Mouse (Mus musculus) heart, embryonic 10.5 days (tissue): ENCODE results near the gene Sfxn5. TPM values are rescaled to one million over a fixed set of nuclear protein-coding genes. Genes with fewer than 3 reads are reported as not detected.

ENCODE experiments used
- DNase-seq: peaks from one replicate; pipeline ENCODE4 v3.0.0-alpha.2; 2017; ENCODE audit warnings: low spot score
- H3K27ac ChIP-seq: fragments of 300-500 bp; sonication (generic); 2 replicates; pipeline ENCODE4 v1.5.1; 2016; ENCODE audit warnings: mild to moderate bottlenecking
- H3K27me3 ChIP-seq: fragments of 300-500 bp; sonication (generic); 2 replicates; pipeline ENCODE4 v1.6.1; 2016; ENCODE audit warnings: mild to moderate bottlenecking; ENCODE audit not compliant: poor library complexity, insufficient read depth, severe bottlenecking
- H3K36me3 ChIP-seq: fragments of 300-500 bp; sonication (generic); 2 replicates; pipeline ENCODE4 v1.6.1; 2016; ENCODE audit warnings: mild to moderate bottlenecking, moderate library complexity
- H3K4me1 ChIP-seq: fragments of 300-500 bp; sonication (generic); 2 replicates; pipeline ENCODE4 v1.6.1; 2016; ENCODE audit warnings: mild to moderate bottlenecking
- H3K4me3 ChIP-seq: fragments of 300-500 bp; sonication (generic); 2 replicates; pipeline ENCODE4 v1.5.1; 2016; ENCODE audit warnings: mild to moderate bottlenecking, moderate library complexity
- H3K9me3 ChIP-seq: fragments of 300-500 bp; sonication (generic); 2 replicates; pipeline ENCODE4 v1.6.1; 2016; ENCODE audit warnings: mild to moderate bottlenecking, moderate library complexity
- WGBS: fragments of 180-500 bp; shearing (Covaris S2); methylation state at CpG from one replicate; pipeline ENCODE4 v1.1.7; 2016; 5-methylcytosine and 5-hydroxymethylcytosine counted together
- polyA plus RNA-seq: library from polyadenylated mRNA; unstranded; fragments of >200 nt; fragmentation: Nextera tagmentation; extraction: Ambion mirVana; gene quantifications from 2 replicates; pipeline ENCODE4 v1.2.1, GENCODE M21; 2016

Gene Sfxn5
- polyA plus RNA-seq, 1 experiment from 2014 or later: 5.8 TPM

GRCm38 (mm10) chr6:85340184-85340583, 7.0 kb upstream of the Sfxn5 start:
- no peaks in the 10 kb centered on the region for H3K4me1 ChIP-seq
- H3K27me3 ChIP-seq: peaks cover 92% of the 10 kb centered on the region
- no peak overlapping the region for H3K27ac ChIP-seq
- no peak overlapping the region for H3K4me3 ChIP-seq
- H3K36me3 ChIP-seq: peaks cover 27% of the 10 kb centered on the region
- no peaks in the 10 kb centered on the region for H3K9me3 ChIP-seq
- 66% methylated on average over 12 of the region's 12 CpGs for WGBS
- no peak for DNase-seq

GRCm38 (mm10) chr6:85339273-85339901, 6.2 kb upstream of the Sfxn5 start:
- peaks cover 27% of the 10 kb centered on the region for H3K36me3 ChIP-seq
- DNase-seq: no peak
- peaks cover 92% of the 10 kb centered on the region for H3K27me3 ChIP-seq
- no peak overlapping the region for H3K4me3 ChIP-seq
- H3K4me1 ChIP-seq: no peaks in the 10 kb centered on the region
- no peaks in the 10 kb centered on the region for H3K9me3 ChIP-seq
- 63% methylated on average over 1 of the region's 1 CpGs for WGBS
- H3K27ac ChIP-seq: no peak overlapping the region

GRCm38 (mm10) chr6:85336944-85337343, 3.7 kb upstream of the Sfxn5 start:
- DNase-seq: no peak
- Histone ChIP-seq H3K4me1 (peaks cover 9% of the 10 kb centered on the region; the same call in 1 of the 2 replicates), H3K27ac (no peak overlapping the region), H3K4me3 (no peak overlapping the region), H3K27me3 (peaks cover 69% of the 10 kb centered on the region), H3K9me3 (no peaks in the 10 kb centered on the region), H3K36me3 (peaks cover 23% of the 10 kb centered on the region)
- WGBS: 79% methylated on average over 9 of the region's 9 CpGs

- 71% methylated on average over 3 of the region's 3 CpGs for WGBS
- Histone ChIP-seq H3K36me3 (peaks cover 12% of the 10 kb centered on the region), H3K9me3 (no peaks in the 10 kb centered on the region), H3K4me1 (peaks cover 9% of the 10 kb centered on the region), H3K4me3 (no peak overlapping the region), H3K27ac (no peak overlapping the region), H3K27me3 (peaks cover 66% of the 10 kb centered on the region)
- no peak for DNase-seq
Measured at GRCm38 (mm10) chr6:85335352-85335751, 2.1 kb upstream of the Sfxn5 start.

- 71% methylated on average over 5 of the region's 5 CpGs for WGBS
- Histone ChIP-seq H3K4me3 (no peak overlapping the region), H3K9me3 (no peaks in the 10 kb centered on the region), H3K27ac (no peak overlapping the region), H3K4me1 (peaks cover 9% of the 10 kb centered on the region), H3K27me3 (peaks cover 61% of the 10 kb centered on the region), H3K36me3 (peaks cover 10% of the 10 kb centered on the region)
- DNase-seq: no peak
Measured at GRCm38 (mm10) chr6:85334851-85335250, 1.6 kb upstream of the Sfxn5 start.

- Histone ChIP-seq H3K4me3 (no peak overlapping the region; the same call in 1 of the 2 replicates), H3K4me1 (peaks cover 9% of the 10 kb centered on the region), H3K27ac (no peak overlapping the region), H3K27me3 (peaks cover 60% of the 10 kb centered on the region), H3K9me3 (no peaks in the 10 kb centered on the region), H3K36me3 (peaks cover 10% of the 10 kb centered on the region)
- no peak for DNase-seq
Measured at GRCm38 (mm10) chr6:85334251-85334650, 1.0 kb upstream of the Sfxn5 start.

GRCm38 (mm10) chr6:85333732-85334131, 510 bp upstream of the Sfxn5 start:
- Histone ChIP-seq H3K4me1 (peaks cover 9% of the 10 kb centered on the region), H3K27ac (peak overlapping the region; percentile 92), H3K36me3 (peaks cover 10% of the 10 kb centered on the region), H3K27me3 (peaks cover 58% of the 10 kb centered on the region), H3K4me3 (peak overlapping the region; percentile 74), H3K9me3 (no peaks in the 10 kb centered on the region)
- 4% methylated on average over 13 of the region's 13 CpGs for WGBS
- no peak for DNase-seq

- no peak for DNase-seq
- Histone ChIP-seq H3K27me3 (peaks cover 45% of the 10 kb centered on the region), H3K4me3 (peak overlapping the region; percentile 74), H3K27ac (peak overlapping the region; percentile 92), H3K36me3 (peaks cover 10% of the 10 kb centered on the region), H3K9me3 (no peaks in the 10 kb centered on the region), H3K4me1 (peaks cover 9% of the 10 kb centered on the region)
- under 1% methylated on average over 41 of the region's 41 CpGs for WGBS
Measured at GRCm38 (mm10) chr6:85332351-85332999, 747 bp downstream of the Sfxn5 start.

GRCm38 (mm10) chr6:85331736-85332135, 1.5 kb downstream of the Sfxn5 start:
- H3K27ac ChIP-seq: no peak overlapping the region
- WGBS: 8% methylated on average over 8 of the region's 8 CpGs
- H3K4me1 ChIP-seq: peaks cover 9% of the 10 kb centered on the region
- peaks cover 3% of the 10 kb centered on the region for H3K36me3 ChIP-seq
- peaks cover 38% of the 10 kb centered on the region for H3K27me3 ChIP-seq
- no peak for DNase-seq
- no peaks in the 10 kb centered on the region for H3K9me3 ChIP-seq
- H3K4me3 ChIP-seq: peak overlapping the region; percentile 74

- 31% methylated on average over 6 of the region's 6 CpGs for WGBS
Measured at GRCm38 (mm10) chr6:85331221-85331735, 1.9 kb downstream of the Sfxn5 start.

GRCm38 (mm10) chr6:85329666-85330185, 3.5 kb downstream of the Sfxn5 start:
- no peaks in the 10 kb centered on the region for H3K9me3 ChIP-seq
- H3K27ac ChIP-seq: no peak overlapping the region
- peaks cover 9% of the 10 kb centered on the region for H3K4me1 ChIP-seq
- WGBS: 86% methylated on average over 4 of the region's 4 CpGs
- H3K27me3 ChIP-seq: peaks cover 18% of the 10 kb centered on the region
- no peak for DNase-seq
- no peaks in the 10 kb centered on the region for H3K36me3 ChIP-seq
- H3K4me3 ChIP-seq: no peak overlapping the region

More at GRCm38 (mm10) chr6:85331221-85331735, 1.9 kb downstream of the Sfxn5 start:
- no peaks in the 10 kb centered on the region; the same call in 1 of the 2 replicates for H3K36me3 ChIP-seq
- peaks cover 9% of the 10 kb centered on the region for H3K4me1 ChIP-seq
- no peaks in the 10 kb centered on the region for H3K9me3 ChIP-seq
- H3K27ac ChIP-seq: no peak overlapping the region
- H3K4me3 ChIP-seq: no peak overlapping the region
- DNase-seq: no peak
- peaks cover 33% of the 10 kb centered on the region for H3K27me3 ChIP-seq

GRCm38 (mm10) chr6:85326564-85326963, 6.7 kb downstream of the Sfxn5 start:
- H3K27me3 ChIP-seq: peaks cover 10% of the 10 kb centered on the region
- 83% methylated on average over 4 of the region's 4 CpGs for WGBS
- no peak for DNase-seq
- H3K4me3 ChIP-seq: no peak overlapping the region
- no peaks in the 10 kb centered on the region for H3K9me3 ChIP-seq
- no peaks in the 10 kb centered on the region; the same call in 1 of the 2 replicates for H3K4me1 ChIP-seq
- H3K27ac ChIP-seq: no peak overlapping the region
- no peaks in the 10 kb centered on the region for H3K36me3 ChIP-seq

- no peak overlapping the region for H3K27ac ChIP-seq
- no peaks in the 10 kb centered on the region for H3K9me3 ChIP-seq
- 54% methylated on average over 2 of the region's 2 CpGs for WGBS
- H3K4me1 ChIP-seq: no peaks in the 10 kb centered on the region
- H3K27me3 ChIP-seq: no peaks in the 10 kb centered on the region
- no peak for DNase-seq
- H3K36me3 ChIP-seq: no peaks in the 10 kb centered on the region
- no peak overlapping the region for H3K4me3 ChIP-seq
Measured at GRCm38 (mm10) chr6:85325109-85325508, 8.1 kb downstream of the Sfxn5 start.
